Mouse (Mus musculus) urinary bladder, postnatal 10 days (tissue): Measurements from ENCODE around the gene Bst1.

Experiments used
- DNase-seq: peaks from one replicate; pipeline ENCODE4 v3.0.0; 2022; ENCODE audit warnings: low spot score

The Bst1 gene

GRCm38 (mm10) chr5:43810427-43811062 is 8.1 kb upstream of the Bst1 start:
- DNase-seq = no peak

- DNase-seq = no peak
Measured at GRCm38 (mm10) chr5:43814536-43814935, 4.1 kb upstream of the Bst1 start.

GRCm38 (mm10) chr5:43815769-43816168 is 2.9 kb upstream of the Bst1 start:
- no peak for DNase-seq

- DNase-seq = no peak
Measured at GRCm38 (mm10) chr5:43820785-43821184, 2.1 kb downstream of the Bst1 start.

- no peak for DNase-seq
Measured at GRCm38 (mm10) chr5:43821538-43821937, 2.9 kb downstream of the Bst1 start, which contains the start of gene Fbxl5. Fbxl5 (minus strand) TSS chr5:43821638.

- no peak for DNase-seq
Measured at GRCm38 (mm10) chr5:43822199-43822598, 3.5 kb downstream of the Bst1 start.

- DNase-seq = no peak
Measured at GRCm38 (mm10) chr5:43822824-43823223, 4.1 kb downstream of the Bst1 start.

- DNase-seq = no peak
Measured at GRCm38 (mm10) chr5:43824580-43824979, 5.9 kb downstream of the Bst1 start.

GRCm38 (mm10) chr5:43826883-43827282 is 8.2 kb downstream of the Bst1 start:
- no peak for DNase-seq

GRCm38 (mm10) chr5:43827366-43827765 is 8.7 kb downstream of the Bst1 start:
- DNase-seq = no peak

- no peak for DNase-seq
Measured at GRCm38 (mm10) chr5:43836590-43836989, 17.9 kb downstream of the Bst1 start.

GRCm38 (mm10) chr5:43837372-43837771 is 18.7 kb downstream of the Bst1 start:
- no peak for DNase-seq

GRCm38 (mm10) chr5:43841144-43842010 is 22.7 kb downstream of the Bst1 start:
- DNase-seq = no peak

- no peak for DNase-seq
Measured at GRCm38 (mm10) chr5:43842011-43842285, 23.3 kb downstream of the Bst1 start.

- no peak for DNase-seq
Measured at GRCm38 (mm10) chr5:43842576-43843155, 24.0 kb downstream of the Bst1 start.

- DNase-seq = no peak
Measured at GRCm38 (mm10) chr5:43845083-43845482, 26.4 kb downstream of the Bst1 start.

GRCm38 (mm10) chr5:43845646-43846045 is 27.0 kb downstream of the Bst1 start:
- DNase-seq = no peak

- DNase-seq = no peak
Measured at GRCm38 (mm10) chr5:43846227-43846626, 27.5 kb downstream of the Bst1 start.

- no peak for DNase-seq
Measured at GRCm38 (mm10) chr5:43847555-43847954, 28.9 kb downstream of the Bst1 start.

GRCm38 (mm10) chr5:43848275-43848674 is 29.6 kb downstream of the Bst1 start:
- DNase-seq = no peak

GRCm38 (mm10) chr5:43853096-43853867 is 34.6 kb downstream of the Bst1 start:
- DNase-seq = no peak

- no peak for DNase-seq
Measured at GRCm38 (mm10) chr5:43853868-43854488, 35.3 kb downstream of the Bst1 start.
